In genomic region chr10:20006333-20007093, GRCm38 (mm10) we compare ENCODE assay signal across 10 mouse cellular contexts.
A peak's percentile ranks its signal among the peaks of the same experiment; 100 is the strongest.
DNase-seq lines count a peak whose midpoint lies in the region; ATAC-seq and TF ChIP-seq lines count a peak whose summit lies in the region.
"Had no signal": no experiment of that assay in that cellular context is flagged by ENCODE, and none has a peak within 500 bp of the region (broad histone marks: within the 10 kb centered on the region; RNA-seq: fewer than 3 reads in every experiment).

No protein-coding gene starts in this region.

- peak; percentile 61; the same call in 1 of the 2 replicates for ATAC-seq in hindbrain, embryonic 16.5 days
- no peak for ATAC-seq in heart, embryonic 15.5 days (replicated peaks; ENCODE audit: insufficient number of reproducible peaks, insufficient read depth, low FRiP score, low read depth)
- ATAC-seq in midbrain, embryonic 16.5 days = no peak
- no peak for ATAC-seq in stomach, postnatal 0 days (ENCODE audit: low FRiP score, low TSS enrichment)

- H3K9me3 ChIP-seq in hindbrain, embryonic 16.5 days (ENCODE audit: control insufficient read depth, low read length) = no peaks in the 10 kb centered on the region
- H3K9me3 ChIP-seq in hindbrain, embryonic 10.5 days = no peaks in the 10 kb centered on the region
- H3K9me3 ChIP-seq in heart, embryonic 15.5 days (replicated peaks) = no peaks in the 10 kb centered on the region
- H3K9me3 ChIP-seq in midbrain, embryonic 16.5 days (replicated peaks; ENCODE audit: control insufficient read depth, low read length, poor library complexity, severe bottlenecking) = no peaks in the 10 kb centered on the region
- H3K9me3 ChIP-seq in stomach, postnatal 0 days (ENCODE audit: control insufficient read depth, low read length) = no peaks in the 10 kb centered on the region
- H3K9me3 ChIP-seq: forebrain, embryonic 12.5 days had no signal

- TF ChIP-seq CTCF in cerebellum, adult 2 months (IDR thresholded peaks at IDR 0.05; ENCODE audit: borderline replicate concordance, insufficient read depth, low read depth, low read length) = no peak
- no peak for TF ChIP-seq CTCF in stomach, postnatal 0 days (IDR thresholded peaks at IDR 0.05; ENCODE audit: low read depth)

- TF ChIP-seq POLR2A in cerebellum, adult 2 months (IDR thresholded peaks at IDR 0.05; ENCODE audit: borderline replicate concordance, insufficient read depth, low read length) = no peak

- 0 out of 2 replicates have a peak overlapping the region, but pooled peaks have one; percentile 38 for H3K27ac ChIP-seq in cerebellum, adult 2 months (ENCODE audit: insufficient read depth, low read length)
- H3K27ac ChIP-seq in hindbrain, embryonic 16.5 days (ENCODE audit: low read depth, low read length) = peak overlapping the region; percentile 48; the same call in 1 of the 2 replicates
- H3K27ac ChIP-seq in hindbrain, embryonic 10.5 days = no peak overlapping the region
- peak overlapping the region; percentile 45; the same call in 1 of the 2 replicates for H3K27ac ChIP-seq in heart, embryonic 15.5 days
- H3K27ac ChIP-seq in midbrain, embryonic 16.5 days (ENCODE audit: low read length) = no peak overlapping the region
- no peak overlapping the region for H3K27ac ChIP-seq in stomach, postnatal 0 days (replicated peaks)
- H3K27ac ChIP-seq: forebrain, embryonic 12.5 days; liver, embryonic 14.5 days had no signal

- peak overlapping the region; percentile 21 for H3K4me3 ChIP-seq in cerebellum, adult 2 months (replicated peaks; ENCODE audit: insufficient read depth, low read depth, low read length)
- H3K4me3 ChIP-seq in hindbrain, embryonic 16.5 days (ENCODE audit: low read length) = no peak overlapping the region
- no peak overlapping the region for H3K4me3 ChIP-seq in hindbrain, embryonic 10.5 days
- no peak overlapping the region for H3K4me3 ChIP-seq in heart, embryonic 15.5 days
- H3K4me3 ChIP-seq in midbrain, embryonic 16.5 days (ENCODE audit: low read depth, low read length) = no peak overlapping the region
- H3K4me3 ChIP-seq in stomach, postnatal 0 days (ENCODE audit: low read depth, low read length) = no peak overlapping the region
- H3K4me3 ChIP-seq: forebrain, embryonic 12.5 days had no signal

- 7% methylated on average over 17 of the region's 17 CpGs for WGBS in cerebellum, adult 2 months
- WGBS in hindbrain, embryonic 16.5 days = 32% methylated on average over 17 of the region's 17 CpGs
- WGBS in hindbrain, embryonic 10.5 days = 63% methylated on average over 17 of the region's 17 CpGs
- WGBS in heart, embryonic 15.5 days = 55% methylated on average over 17 of the region's 17 CpGs
- 19% methylated on average over 17 of the region's 17 CpGs for WGBS in midbrain, embryonic 16.5 days
- 53% methylated on average over 17 of the region's 17 CpGs for WGBS in stomach, postnatal 0 days

- H3K4me2 ChIP-seq in hindbrain, embryonic 16.5 days (ENCODE audit: low read length) = peak overlapping the region; percentile 21
- no peak overlapping the region for H3K4me2 ChIP-seq in heart, embryonic 15.5 days
- peak overlapping the region; percentile 28; the same call in 1 of the 2 replicates for H3K4me2 ChIP-seq in midbrain, embryonic 16.5 days (ENCODE audit: low read length)
- no peak overlapping the region for H3K4me2 ChIP-seq in stomach, postnatal 0 days (replicated peaks; ENCODE audit: low read depth)
- H3K4me2 ChIP-seq: forebrain, embryonic 12.5 days had no signal

- no peak overlapping the region for H3K9ac ChIP-seq in hindbrain, embryonic 16.5 days (ENCODE audit: low read depth, low read length)
- H3K9ac ChIP-seq in heart, embryonic 15.5 days = no peak overlapping the region
- H3K9ac ChIP-seq in midbrain, embryonic 16.5 days (ENCODE audit: low read depth, low read length) = 0 out of 2 replicates have a peak overlapping the region, but pooled peaks have one; percentile 11
- H3K9ac ChIP-seq in stomach, postnatal 0 days (ENCODE audit: low read length) = no peak overlapping the region
- H3K9ac ChIP-seq: forebrain, embryonic 12.5 days; liver, embryonic 14.5 days had no signal

- peak; percentile 52 to 58 for DNase-seq in cerebellum, adult 2 months
- DNase-seq in cerebellum, adult 9-10 months = no peak
- no peak for DNase-seq in hindbrain, embryonic 10.5 days (ENCODE audit: low spot score)
- no peak for DNase-seq in stomach, postnatal 0 days (ENCODE audit: low spot score)
- no peak for DNase-seq in kidney, postnatal 10 days

- peaks cover 9% of the 10 kb centered on the region for H3K4me1 ChIP-seq in cerebellum, adult 2 months (ENCODE audit: control insufficient read depth, insufficient read depth, low read length)
- peaks cover 4% of the 10 kb centered on the region for H3K4me1 ChIP-seq in hindbrain, embryonic 16.5 days (ENCODE audit: control insufficient read depth, insufficient read depth, low read depth, low read length)
- H3K4me1 ChIP-seq in hindbrain, embryonic 10.5 days (replicated peaks) = peaks cover 24% of the 10 kb centered on the region
- peaks cover 14% of the 10 kb centered on the region for H3K4me1 ChIP-seq in heart, embryonic 15.5 days (replicated peaks)
- H3K4me1 ChIP-seq in midbrain, embryonic 16.5 days (ENCODE audit: control insufficient read depth, insufficient read depth, low read length) = peaks cover 5% of the 10 kb centered on the region
- no peaks in the 10 kb centered on the region for H3K4me1 ChIP-seq in stomach, postnatal 0 days (replicated peaks; ENCODE audit: control insufficient read depth, insufficient read depth)

- no peak for TF ChIP-seq EP300 in stomach, postnatal 0 days (optimal IDR thresholded peaks at IDR 0.05)

- H3K27me3 ChIP-seq in cerebellum, adult 2 months (ENCODE audit: control insufficient read depth, insufficient read depth, low read length) = no peaks in the 10 kb centered on the region
- H3K27me3 ChIP-seq in hindbrain, embryonic 16.5 days (replicated peaks; ENCODE audit: control insufficient read depth, insufficient read depth, low read length) = no peaks in the 10 kb centered on the region
- H3K27me3 ChIP-seq in hindbrain, embryonic 10.5 days (ENCODE audit: insufficient read depth, poor library complexity, severe bottlenecking) = no peaks in the 10 kb centered on the region
- H3K27me3 ChIP-seq in heart, embryonic 15.5 days = no peaks in the 10 kb centered on the region
- H3K27me3 ChIP-seq in midbrain, embryonic 16.5 days (ENCODE audit: control insufficient read depth, insufficient read depth, low read depth, low read length) = no peaks in the 10 kb centered on the region
- no peaks in the 10 kb centered on the region for H3K27me3 ChIP-seq in stomach, postnatal 0 days (ENCODE audit: control insufficient read depth, insufficient read depth, low read length)
- H3K27me3 ChIP-seq: forebrain, embryonic 12.5 days had no signal

- no peaks in the 10 kb centered on the region for H3K36me3 ChIP-seq in hindbrain, embryonic 16.5 days (ENCODE audit: control insufficient read depth, insufficient read depth, low read length)
- no peaks in the 10 kb centered on the region for H3K36me3 ChIP-seq in hindbrain, embryonic 10.5 days
- no peaks in the 10 kb centered on the region for H3K36me3 ChIP-seq in heart, embryonic 15.5 days
- H3K36me3 ChIP-seq in midbrain, embryonic 16.5 days (ENCODE audit: control insufficient read depth, insufficient read depth, low read length) = no peaks in the 10 kb centered on the region
- no peaks in the 10 kb centered on the region for H3K36me3 ChIP-seq in stomach, postnatal 0 days (ENCODE audit: control insufficient read depth, insufficient read depth, low read length)
- H3K36me3 ChIP-seq: forebrain, embryonic 12.5 days had no signal

Comparison
In these comparisons a context has a peak if more than half of its experiments do, and no peak if none do; other contexts are left out.
1. DNase-seq: peak in cerebellum, adult 2 months (2 of 2); none in cerebellum, adult 9-10 months (single experiment), hindbrain, embryonic 10.5 days (single experiment), stomach, postnatal 0 days (single experiment) and kidney, postnatal 10 days (single experiment).
2. H3K27ac ChIP-seq: peak in cerebellum, adult 2 months (single experiment), hindbrain, embryonic 16.5 days (single experiment) and heart, embryonic 15.5 days (single experiment); none in hindbrain, embryonic 10.5 days (single experiment), midbrain, embryonic 16.5 days (single experiment) and stomach, postnatal 0 days (single experiment).
3. H3K4me2 ChIP-seq: peak in hindbrain, embryonic 16.5 days (single experiment) and midbrain, embryonic 16.5 days (single experiment); none in heart, embryonic 15.5 days (single experiment) and stomach, postnatal 0 days (single experiment).